Mouse (Mus musculus): Measurements from ENCODE around the gene Egfl8. TPM values are rescaled to one million over a fixed set of nuclear protein-coding genes. Genes with fewer than 3 reads are reported as not detected.

The Egfl8 gene
- 1.7 and 4.2 TPM in 2 replicates for total RNA-seq (2017)

DNA sequence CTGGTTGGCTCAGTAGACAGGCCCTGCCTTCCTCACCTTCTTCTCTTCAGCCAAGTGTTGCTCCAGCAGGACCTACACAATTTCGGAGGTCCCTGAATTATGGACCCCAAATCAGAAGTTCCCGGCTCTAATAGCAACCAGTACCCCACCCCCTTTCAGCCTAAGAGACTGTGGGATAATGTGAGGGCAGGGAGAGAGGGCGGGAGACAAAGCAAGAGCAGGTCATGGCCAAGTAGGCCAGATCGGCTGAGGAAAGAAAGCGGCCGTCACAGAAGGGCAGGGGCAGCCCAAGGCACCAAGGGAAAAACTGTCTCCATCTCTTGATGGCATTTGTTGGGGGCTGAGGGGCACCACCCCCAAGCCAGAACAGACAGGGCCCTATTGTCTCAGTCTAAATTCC is at the start of gene Egfl8:
Egfl8 (minus strand) TSS at position 101 of the 400 bp plus-strand sequence.
- no peak for ATAC-seq (ENCODE audit: extremely low read depth, insufficient number of reproducible peaks, low FRiP score, poor library complexity, severe bottlenecking)

GRCm38 (mm10) chr17:34664472-34664871 is 48.7 kb upstream of the Egfl8 start:
- ATAC-seq (ENCODE audit: extremely low read depth, insufficient number of reproducible peaks, low FRiP score, poor library complexity, severe bottlenecking), result no peak

- ATAC-seq (ENCODE audit: extremely low read depth, insufficient number of reproducible peaks, low FRiP score, poor library complexity, severe bottlenecking), result no peak
Observed at GRCm38 (mm10) chr17:34663558-34663957, 47.8 kb upstream of the Egfl8 start.

- no peak for ATAC-seq (ENCODE audit: extremely low read depth, insufficient number of reproducible peaks, low FRiP score, poor library complexity, severe bottlenecking)
Observed at GRCm38 (mm10) chr17:34662978-34663377, 47.2 kb upstream of the Egfl8 start.

GRCm38 (mm10) chr17:34662468-34662867 is 46.7 kb upstream of the Egfl8 start:
- no peak for ATAC-seq (ENCODE audit: extremely low read depth, insufficient number of reproducible peaks, low FRiP score, poor library complexity, severe bottlenecking)

DNA sequence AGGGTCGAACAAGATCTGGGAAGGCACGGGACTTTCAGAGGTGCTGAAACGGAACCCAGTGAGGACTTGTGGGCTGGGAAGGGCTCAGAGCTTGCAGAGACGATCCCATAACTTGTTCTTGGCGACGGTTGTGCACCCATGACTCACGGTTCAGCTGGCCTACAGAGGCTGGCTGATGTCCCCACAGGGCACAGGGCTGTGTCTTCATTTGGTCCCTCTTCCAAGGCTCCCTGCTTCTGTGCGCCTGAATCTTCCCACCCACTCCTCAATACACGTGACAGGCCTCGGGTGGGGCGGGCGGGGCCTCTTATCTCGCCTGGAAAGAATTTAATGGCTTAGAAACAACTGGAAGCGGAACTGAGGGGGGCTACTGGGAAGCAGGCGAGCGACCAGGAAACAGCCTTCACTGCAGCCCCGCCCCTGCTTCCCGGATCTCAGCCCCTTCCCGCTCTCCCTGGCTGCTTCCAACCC is 45.4 kb upstream of the Egfl8 start:
- no peak for ATAC-seq (ENCODE audit: extremely low read depth, insufficient number of reproducible peaks, low FRiP score, poor library complexity, severe bottlenecking)

DNA sequence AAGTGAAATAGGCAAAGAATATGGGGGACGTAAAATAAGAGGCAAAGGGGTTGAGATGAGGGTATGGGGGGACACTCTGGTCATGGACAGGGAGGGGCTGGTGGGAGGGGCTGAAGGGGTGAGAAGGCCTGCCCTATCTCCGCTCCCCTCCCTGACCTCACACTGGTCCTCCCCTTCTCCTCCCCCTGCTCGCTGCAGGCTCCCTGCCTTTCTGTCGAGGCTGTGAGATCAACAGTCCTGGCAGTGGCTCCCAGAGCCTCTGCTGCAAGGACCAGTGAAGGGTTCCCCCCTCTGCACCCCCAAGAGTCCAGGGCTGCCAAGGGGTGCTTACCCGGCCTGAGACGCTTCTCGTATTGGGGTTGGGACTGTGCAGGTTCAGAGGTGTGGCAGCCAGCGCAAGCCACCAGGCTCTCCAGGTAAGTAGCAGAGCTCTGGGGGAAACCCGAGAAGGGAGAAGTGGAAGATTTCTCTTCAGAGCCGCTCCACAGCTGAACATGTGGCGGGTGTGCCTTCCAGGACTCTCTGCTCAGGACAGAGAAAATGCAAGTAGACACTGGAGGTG is 44.6 kb upstream of the Egfl8 start:
- no peak for ATAC-seq (ENCODE audit: extremely low read depth, insufficient number of reproducible peaks, low FRiP score, poor library complexity, severe bottlenecking)

DNA sequence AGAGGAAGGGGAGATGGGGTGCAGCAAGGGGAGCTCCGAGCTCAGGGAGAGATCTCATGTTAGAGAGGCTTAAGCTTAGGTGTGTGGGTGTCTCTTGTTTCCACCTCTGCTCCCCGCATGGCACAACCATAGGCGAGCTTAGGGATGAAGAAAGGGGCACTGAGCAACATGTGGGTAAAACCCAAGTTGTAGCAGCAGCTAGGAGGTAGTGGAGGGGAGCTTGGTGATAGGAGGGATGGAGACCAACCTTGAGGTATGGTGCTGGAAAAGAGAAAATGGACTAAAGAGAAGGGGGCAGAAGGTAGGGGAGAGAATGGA is 44.1 kb upstream of the Egfl8 start:
- no peak for ATAC-seq (ENCODE audit: extremely low read depth, insufficient number of reproducible peaks, low FRiP score, poor library complexity, severe bottlenecking)

DNA sequence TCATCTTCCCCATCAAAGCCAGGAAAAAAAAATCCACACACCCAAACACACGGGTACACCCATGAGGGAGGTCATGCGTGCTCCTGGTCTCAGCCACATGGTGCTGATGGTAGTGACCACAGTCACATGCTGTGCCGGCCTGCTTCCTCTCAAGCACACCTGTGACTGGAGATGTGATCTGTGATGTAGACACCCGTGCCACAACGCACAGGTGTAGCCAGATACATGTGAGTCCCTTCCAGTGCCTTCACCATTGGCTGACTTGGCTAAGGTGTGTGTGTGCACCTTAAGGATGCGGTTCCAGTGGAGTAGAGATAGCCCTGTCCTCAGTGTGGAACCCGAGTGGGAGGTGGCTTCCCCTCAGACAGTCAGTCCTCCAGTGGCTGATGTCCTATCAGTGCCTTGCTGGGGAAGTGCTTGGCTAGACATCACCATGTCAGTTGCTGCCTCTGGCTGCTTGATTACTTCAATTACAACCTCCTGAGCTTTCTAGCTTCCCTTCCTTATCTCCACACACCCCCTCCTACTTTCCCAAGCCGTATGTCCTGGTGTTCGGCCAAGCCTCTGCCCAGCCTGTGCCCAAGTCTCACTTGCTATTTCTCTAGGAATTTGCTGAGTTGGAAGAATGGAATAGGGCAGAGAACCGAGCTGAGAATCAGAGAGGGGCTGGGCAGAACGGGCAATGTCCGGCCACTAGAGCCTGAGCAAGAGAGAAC is 43.6 kb upstream of the Egfl8 start:
- ATAC-seq (ENCODE audit: extremely low read depth, insufficient number of reproducible peaks, low FRiP score, poor library complexity, severe bottlenecking), result no peak

- ATAC-seq (ENCODE audit: extremely low read depth, insufficient number of reproducible peaks, low FRiP score, poor library complexity, severe bottlenecking), result no peak
Observed at GRCm38 (mm10) chr17:34658591-34658990, 42.8 kb upstream of the Egfl8 start.

- no peak for ATAC-seq (ENCODE audit: extremely low read depth, insufficient number of reproducible peaks, low FRiP score, poor library complexity, severe bottlenecking)
Observed at GRCm38 (mm10) chr17:34658145-34658544, 42.4 kb upstream of the Egfl8 start.

DNA sequence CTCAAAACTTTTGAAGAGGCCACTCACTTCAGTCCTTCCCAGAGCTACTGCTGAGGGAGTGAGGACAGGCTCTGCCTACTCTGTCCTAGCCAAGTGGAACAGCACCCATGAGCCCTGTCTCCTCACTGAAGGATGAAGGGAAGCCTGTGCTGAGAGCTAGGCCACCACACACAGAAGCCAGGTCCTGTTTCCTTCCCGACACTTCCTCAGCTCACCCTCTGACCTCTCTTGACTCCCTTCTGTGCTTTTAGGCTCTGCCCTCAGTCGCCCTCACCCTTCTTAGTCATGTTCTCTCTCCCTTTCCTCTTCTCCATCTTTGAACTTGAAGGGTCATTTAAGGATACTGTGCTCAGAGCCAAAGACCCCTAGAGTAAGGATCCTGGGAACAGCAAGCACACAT is 41.5 kb upstream of the Egfl8 start:
- no peak for ATAC-seq (ENCODE audit: extremely low read depth, insufficient number of reproducible peaks, low FRiP score, poor library complexity, severe bottlenecking)

GRCm38 (mm10) chr17:34656666-34657065 is 40.9 kb upstream of the Egfl8 start:
- ATAC-seq (ENCODE audit: extremely low read depth, insufficient number of reproducible peaks, low FRiP score, poor library complexity, severe bottlenecking), result no peak

GRCm38 (mm10) chr17:34655581-34655991 is 39.8 kb upstream of the Egfl8 start:
- ATAC-seq (ENCODE audit: extremely low read depth, insufficient number of reproducible peaks, low FRiP score, poor library complexity, severe bottlenecking), result no peak

- ATAC-seq (ENCODE audit: extremely low read depth, insufficient number of reproducible peaks, low FRiP score, poor library complexity, severe bottlenecking), result no peak
Observed at GRCm38 (mm10) chr17:34655160-34655559, 39.4 kb upstream of the Egfl8 start.

DNA sequence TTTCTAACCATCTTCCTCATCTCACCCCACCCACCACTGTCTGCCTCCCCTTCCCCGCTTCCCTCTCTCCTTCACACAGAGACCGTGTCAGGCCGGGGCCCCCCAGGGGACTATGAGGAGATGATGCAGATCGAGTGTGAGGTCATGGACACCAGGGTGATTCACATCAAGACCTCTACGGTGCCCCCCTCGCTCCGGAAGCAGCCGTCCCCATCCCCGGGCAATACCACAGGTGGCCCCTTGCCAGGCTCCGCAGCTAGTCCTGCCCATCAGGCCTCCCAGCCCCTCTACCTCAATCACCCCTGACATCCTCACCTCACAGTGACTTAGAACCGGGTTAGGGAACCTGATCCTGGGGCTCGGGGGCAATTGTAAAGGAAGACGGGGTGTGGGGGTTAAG is 38.6 kb upstream of the Egfl8 start:
- no peak for ATAC-seq (ENCODE audit: extremely low read depth, insufficient number of reproducible peaks, low FRiP score, poor library complexity, severe bottlenecking)

DNA sequence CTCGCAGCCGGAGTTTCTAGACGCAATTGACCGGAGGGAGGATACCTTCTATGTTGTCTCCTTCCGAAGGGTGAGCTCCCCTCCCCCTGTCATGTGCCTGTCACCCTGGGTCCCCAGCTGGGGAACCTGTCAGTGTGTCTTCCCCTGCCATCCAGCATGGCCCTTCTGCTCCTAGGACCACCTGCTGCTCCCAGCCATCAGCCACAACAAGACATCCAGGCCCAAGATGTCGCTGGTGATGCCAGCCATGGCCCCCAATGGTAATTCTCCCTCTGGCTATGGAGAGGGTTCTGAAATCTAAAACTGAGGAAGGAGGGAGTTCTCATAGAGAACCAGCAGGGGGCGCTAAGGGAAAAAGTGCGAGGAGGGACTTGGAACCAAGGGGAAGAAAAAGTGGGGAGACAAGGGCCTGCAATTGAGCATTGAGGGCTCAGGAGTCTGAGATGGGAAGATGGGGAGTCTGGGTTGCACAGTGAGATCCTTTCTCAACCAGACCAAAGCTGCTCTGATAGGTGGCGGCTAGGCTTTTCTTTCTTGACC is 38.0 kb upstream of the Egfl8 start:
- no peak for ATAC-seq (ENCODE audit: extremely low read depth, insufficient number of reproducible peaks, low FRiP score, poor library complexity, severe bottlenecking)

DNA sequence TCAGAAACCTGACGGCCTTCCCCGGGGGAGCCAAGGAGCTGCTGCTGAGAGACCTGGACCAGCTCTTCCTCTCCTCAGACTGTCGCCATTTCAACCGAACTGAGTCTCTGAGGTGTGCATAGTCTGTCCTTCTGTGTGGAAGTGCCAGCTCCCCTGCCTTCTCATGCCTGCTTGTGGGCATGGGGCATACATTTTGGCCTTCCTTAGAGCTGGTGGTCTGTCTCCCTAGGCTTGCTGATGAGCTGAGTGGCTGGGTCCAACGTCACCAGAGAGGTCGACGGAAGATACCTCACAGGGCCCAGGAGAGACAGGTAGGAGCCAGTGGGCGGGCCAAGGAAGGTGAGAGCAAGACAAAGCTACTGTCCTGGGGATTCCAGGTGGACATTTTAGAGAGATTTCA is 37.2 kb upstream of the Egfl8 start:
- ATAC-seq (ENCODE audit: extremely low read depth, insufficient number of reproducible peaks, low FRiP score, poor library complexity, severe bottlenecking), result no peak

DNA sequence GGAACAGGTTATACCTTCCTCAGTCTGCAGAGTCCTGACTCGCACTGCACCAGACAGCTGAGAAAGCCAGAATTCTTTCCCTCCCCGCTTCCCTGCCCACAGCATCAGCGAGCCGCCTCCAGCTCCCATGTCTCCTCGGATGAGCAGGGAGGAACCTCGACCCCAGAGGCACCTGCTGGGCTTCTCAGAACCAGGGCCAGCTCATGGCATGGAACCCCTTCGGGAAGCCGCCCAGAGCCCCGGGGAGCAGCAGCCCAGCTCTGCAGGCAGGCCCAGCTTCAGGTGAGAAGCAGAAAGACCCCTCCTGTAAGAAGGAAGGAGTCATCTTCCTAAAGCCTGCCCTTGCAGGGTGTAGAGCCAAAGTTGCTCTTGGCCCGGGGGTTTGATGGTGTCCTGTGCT is 36.8 kb upstream of the Egfl8 start:
- ATAC-seq (ENCODE audit: extremely low read depth, insufficient number of reproducible peaks, low FRiP score, poor library complexity, severe bottlenecking), result no peak

DNA sequence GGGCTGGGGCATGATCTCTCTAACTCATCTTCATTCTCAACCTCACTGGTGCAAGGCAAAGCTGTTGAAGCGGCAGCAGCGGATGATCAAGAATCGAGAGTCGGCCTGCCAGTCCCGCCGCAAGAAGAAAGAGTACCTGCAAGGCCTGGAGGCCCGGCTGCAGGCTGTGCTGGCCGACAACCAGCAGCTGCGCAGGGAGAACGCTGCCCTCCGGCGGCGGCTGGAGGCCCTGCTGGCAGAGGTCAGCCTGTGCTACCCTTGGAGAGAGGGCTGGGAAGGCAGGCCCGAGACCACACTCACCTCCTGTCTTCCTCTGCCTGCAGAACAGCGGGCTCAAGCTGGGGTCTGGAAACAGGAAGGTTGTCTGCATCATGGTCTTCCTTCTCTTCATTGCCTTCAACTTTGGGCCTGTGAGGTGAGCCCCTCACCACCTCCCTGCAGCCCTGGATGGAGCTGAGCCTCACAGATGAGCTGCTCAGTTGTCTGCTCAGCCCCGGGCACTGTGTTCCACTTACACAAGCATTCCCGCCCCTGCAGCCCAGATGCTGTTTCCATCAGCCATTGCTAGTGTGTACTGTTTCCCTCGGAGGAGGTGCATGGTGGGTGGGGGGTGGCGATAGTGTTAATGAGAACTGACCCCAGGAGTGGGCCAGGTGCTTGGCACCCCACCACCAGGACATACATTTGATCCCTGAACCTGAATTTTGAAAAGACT is 35.9 kb upstream of the Egfl8 start:
- ATAC-seq (ENCODE audit: extremely low read depth, insufficient number of reproducible peaks, low FRiP score, poor library complexity, severe bottlenecking), result no peak

Data from neutrophil, adult 5-6 weeks (primary cell).